Comparison of ENCODE assay signal across 10 mouse cellular contexts in the genomic region with DNA sequence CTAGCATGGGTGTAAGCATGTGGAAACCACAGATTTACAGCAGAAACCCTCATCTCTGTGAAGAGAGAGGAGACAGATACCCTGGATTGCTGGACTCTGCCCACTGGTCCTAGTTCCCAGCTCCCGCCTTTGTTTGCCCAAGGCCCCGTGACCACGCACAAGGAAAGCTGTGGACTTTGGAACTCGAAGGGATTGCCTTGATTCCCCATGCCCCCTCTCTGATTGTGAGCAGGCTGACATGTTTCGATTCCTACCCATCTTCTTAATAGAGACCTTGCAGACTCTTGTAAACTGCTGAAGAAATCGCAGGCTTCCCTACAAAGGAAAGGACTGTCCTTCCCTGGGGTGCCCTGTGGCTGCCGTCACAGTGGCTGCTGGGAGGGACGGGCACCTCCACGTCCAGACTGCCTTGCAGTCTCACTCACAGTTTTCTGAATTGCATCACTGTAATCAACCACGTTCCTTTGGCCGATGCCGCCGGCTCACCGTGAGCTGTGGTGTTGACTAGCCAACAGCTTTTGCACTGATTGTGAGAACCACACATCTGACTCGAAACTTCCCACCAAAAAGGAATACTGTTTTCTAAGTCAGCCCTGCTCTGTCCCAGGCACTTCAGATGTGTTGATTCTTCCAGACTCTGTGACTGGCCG.
DNase-seq lines count a peak whose midpoint lies in the region; ATAC-seq and TF ChIP-seq lines count a peak whose summit lies in the region.
"Had no signal": no experiment of that assay in that cellular context is flagged by ENCODE, and none has a peak within 500 bp of the region (broad histone marks: within the 10 kb centered on the region; RNA-seq: fewer than 3 reads in every experiment).

No protein-coding gene starts in this region.

- DNase-seq in lung, embryonic 14.5 days, result no peak
- no peak for DNase-seq in lung, postnatal 4 days
- DNase-seq in kidney, adult 2 months, result peak; percentile 81
- peak; percentile 37 for DNase-seq in liver
- peak; percentile 85 for DNase-seq in stomach, postnatal 0 days (ENCODE audit: low spot score)
- no peak for DNase-seq in embryo, embryonic 9.5 days (ENCODE audit: extremely low spot score)
- DNase-seq in gastrocnemius, adult 8-10 months (ENCODE audit: low spot score in 2 of 2), result no peak
- DNase-seq: gastrocnemius, postnatal 25 days; right cerebral cortex, postnatal 14 days had no signal

- TF ChIP-seq CTCF in lung, embryonic 14.5 days (IDR thresholded peaks at IDR 0.05; ENCODE audit: low read depth), result no peak
- TF ChIP-seq CTCF in kidney, adult 2 months (conservative IDR thresholded peaks at IDR 0.05; ENCODE audit: insufficient read depth, insufficient read length, low read depth, low read length), result no peak
- TF ChIP-seq CTCF in stomach, postnatal 0 days (IDR thresholded peaks at IDR 0.05; ENCODE audit: low read depth), result no peak

- no peaks in the 10 kb centered on the region for H3K9me3 ChIP-seq in lung, embryonic 14.5 days (ENCODE audit: low read depth, low read length)
- no peaks in the 10 kb centered on the region for H3K9me3 ChIP-seq in stomach, postnatal 0 days (ENCODE audit: control insufficient read depth, low read length)
- H3K9me3 ChIP-seq: neural tube, embryonic 13.5 days had no signal

- H3K4me3 ChIP-seq in lung, embryonic 14.5 days (ENCODE audit: low read depth, low read length), result no peak overlapping the region
- H3K4me3 ChIP-seq in kidney, adult 2 months (ENCODE audit: insufficient read depth, low read depth, low read length), result no peak overlapping the region
- no peak overlapping the region for H3K4me3 ChIP-seq in stomach, postnatal 0 days (ENCODE audit: low read depth, low read length)
- H3K4me3 ChIP-seq: neural tube, embryonic 13.5 days had no signal

- H3K36me3 ChIP-seq in lung, embryonic 14.5 days (ENCODE audit: insufficient read depth), result no peaks in the 10 kb centered on the region
- no peaks in the 10 kb centered on the region for H3K36me3 ChIP-seq in kidney, adult 2 months (ENCODE audit: control insufficient read depth, insufficient read depth, low read length)
- H3K36me3 ChIP-seq in stomach, postnatal 0 days (ENCODE audit: control insufficient read depth, insufficient read depth, low read length), result no peaks in the 10 kb centered on the region
- H3K36me3 ChIP-seq: neural tube, embryonic 13.5 days had no signal

- no peak for TF ChIP-seq POLR2A in kidney, adult 2 months (IDR thresholded peaks at IDR 0.05; ENCODE audit: low read depth, low read length)

- no peak for TF ChIP-seq EP300 in stomach, postnatal 0 days (optimal IDR thresholded peaks at IDR 0.05)

- no peaks in the 10 kb centered on the region for H3K27me3 ChIP-seq in lung, embryonic 14.5 days (ENCODE audit: insufficient read depth, low read length)
- no peaks in the 10 kb centered on the region for H3K27me3 ChIP-seq in kidney, adult 2 months (replicated peaks; ENCODE audit: control insufficient read depth, insufficient read depth, low read length)
- H3K27me3 ChIP-seq in stomach, postnatal 0 days (ENCODE audit: control insufficient read depth, insufficient read depth, low read length), result no peaks in the 10 kb centered on the region
- H3K27me3 ChIP-seq: neural tube, embryonic 13.5 days had no signal

- peaks cover 41% of the 10 kb centered on the region for H3K4me1 ChIP-seq in lung, embryonic 14.5 days (ENCODE audit: insufficient read depth)
- peaks cover 34% of the 10 kb centered on the region for H3K4me1 ChIP-seq in kidney, adult 2 months (ENCODE audit: control insufficient read depth, insufficient read depth, low read length)
- peaks cover 5% of the 10 kb centered on the region; the same call in 1 of the 2 replicates for H3K4me1 ChIP-seq in stomach, postnatal 0 days (replicated peaks; ENCODE audit: control insufficient read depth, insufficient read depth)

- H3K9ac ChIP-seq in lung, embryonic 14.5 days, result no peak overlapping the region
- H3K9ac ChIP-seq in stomach, postnatal 0 days (ENCODE audit: low read length), result no peak overlapping the region
- H3K9ac ChIP-seq: neural tube, embryonic 13.5 days had no signal

- H3K27ac ChIP-seq in lung, embryonic 14.5 days (ENCODE audit: low read depth), result peak overlapping the region; percentile 87
- peak overlapping the region; percentile 49 for H3K27ac ChIP-seq in kidney, adult 2 months (ENCODE audit: insufficient read depth, low read depth, low read length)
- peak overlapping the region; percentile 73 for H3K27ac ChIP-seq in stomach, postnatal 0 days (replicated peaks)
- H3K27ac ChIP-seq: neural tube, embryonic 13.5 days had no signal

- peak overlapping the region; percentile 1; the same call in 1 of the 2 replicates for H3K4me2 ChIP-seq in lung, embryonic 14.5 days
- H3K4me2 ChIP-seq in stomach, postnatal 0 days (replicated peaks; ENCODE audit: low read depth), result 0 out of 2 replicates have a peak overlapping the region, but pooled peaks have one; percentile 17
- H3K4me2 ChIP-seq: neural tube, embryonic 13.5 days had no signal

- 39% methylated on average over 16 of the region's 16 CpGs for WGBS in lung, embryonic 14.5 days
- 60% methylated on average over 16 of the region's 16 CpGs for WGBS in kidney, adult 2 months
- 50% methylated on average over 16 of the region's 16 CpGs for WGBS in stomach, postnatal 0 days

- ATAC-seq in lung, embryonic 14.5 days (ENCODE audit: insufficient read depth), result 0 out of 2 replicates have a peak, but pooled peaks have one; percentile 25
- ATAC-seq in stomach, postnatal 0 days (ENCODE audit: low FRiP score, low TSS enrichment), result peak; percentile 87

Comparison
In these comparisons a context has a peak if more than half of its experiments do, and no peak if none do; other contexts are left out.
1. DNase-seq: peak in kidney, adult 2 months (single experiment), liver (single experiment) and stomach, postnatal 0 days (single experiment); none in lung, embryonic 14.5 days (single experiment), lung, postnatal 4 days (0 of 2), embryo, embryonic 9.5 days (single experiment) and gastrocnemius, adult 8-10 months (0 of 2).
2. Peak in every context shown above with its lines, with median percentiles within 50 percentile points of each other: H3K27ac ChIP-seq.